Mouse (Mus musculus): ENCODE results near the gene Olfr1133. TPM values are rescaled to one million over a fixed set of nuclear protein-coding genes. Genes with fewer than 3 reads are reported as not detected.
"Not testable (repeated sequence)": the region's sequence is repeated elsewhere in the genome, so short reads cannot be mapped to it uniquely, and the experiment has no call there.

Gene Olfr1133
- not detected in 2 replicates for polyA plus RNA-seq (2015; fragmentation: Nextera tagmentation; extraction: Ambion mirVana)

DNA sequence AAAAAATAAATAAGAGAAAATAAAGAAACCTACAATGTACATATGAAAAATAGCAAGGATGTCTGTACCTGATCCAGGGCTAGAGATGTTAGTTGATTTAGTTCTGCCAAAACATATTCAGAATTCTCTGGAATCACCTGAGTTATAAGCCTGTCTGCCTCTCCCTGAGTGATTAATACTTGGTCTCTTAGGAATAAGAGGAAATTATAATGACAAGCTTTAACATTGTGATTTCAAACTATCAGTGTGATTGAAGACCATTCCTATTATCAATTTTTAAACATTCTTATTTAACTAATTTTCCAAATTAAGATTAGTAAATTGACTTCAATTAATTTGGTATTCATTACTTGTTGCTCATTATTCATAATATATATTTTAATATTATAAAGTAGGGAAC is at the start of gene Olfr1133:
Gene Olfr1133, minus strand, starts transcription at position 101 of the 400 bp plus-strand sequence.
- Histone ChIP-seq H3K27ac (replicated peaks) (no peak within 1 kb of the TSS), H3K4me3 (replicated peaks) (no peak within 1 kb of the TSS), H3K4me1 (replicated peaks) (no peaks in the 10 kb centered on the region), H3K36me3 (replicated peaks) (no peaks in the 10 kb centered on the region), H3K9ac (no peak within 1 kb of the TSS), H3K4me2 (no peak within 1 kb of the TSS), H3K9me3 (replicated peaks) (no peaks in the 10 kb centered on the region), H3K27me3 (no peaks in the 10 kb centered on the region)
- ATAC-seq (ENCODE audit: insufficient read depth): no peak

DNA sequence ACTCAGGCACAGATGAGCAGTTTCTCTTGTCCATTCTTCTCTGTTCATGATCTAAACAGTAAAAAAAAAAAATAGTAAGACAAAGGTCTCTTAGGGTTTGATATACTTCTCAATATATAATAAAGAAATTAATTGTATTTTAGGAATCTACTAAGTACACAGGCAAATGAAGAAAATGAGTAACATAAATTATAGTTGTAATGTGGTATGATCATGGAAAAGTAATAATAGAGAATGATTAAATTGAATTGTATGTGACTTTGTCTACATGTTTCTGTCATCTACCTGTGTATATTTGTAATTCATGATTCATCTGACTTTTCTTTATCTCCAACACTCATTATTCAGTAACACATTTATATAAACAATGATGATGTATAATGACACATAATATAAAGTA is 46.7 kb upstream of the Olfr1133 start, which contains the start of gene Olfr1136:
Gene Olfr1136, minus strand, starts transcription at position 101 of the 400 bp plus-strand sequence.
- Histone ChIP-seq H3K4me3 (replicated peaks) (no peak within 1 kb of the TSS), H3K36me3 (replicated peaks) (no peaks in the 10 kb centered on the region), H3K27me3 (no peaks in the 10 kb centered on the region), H3K9me3 (replicated peaks) (no peaks in the 10 kb centered on the region), H3K4me1 (replicated peaks) (no peaks in the 10 kb centered on the region), H3K27ac (replicated peaks) (no peak within 1 kb of the TSS), H3K9ac (no peak within 1 kb of the TSS), H3K4me2 (no peak within 1 kb of the TSS)
- ATAC-seq (ENCODE audit: insufficient read depth): no peak

DNA sequence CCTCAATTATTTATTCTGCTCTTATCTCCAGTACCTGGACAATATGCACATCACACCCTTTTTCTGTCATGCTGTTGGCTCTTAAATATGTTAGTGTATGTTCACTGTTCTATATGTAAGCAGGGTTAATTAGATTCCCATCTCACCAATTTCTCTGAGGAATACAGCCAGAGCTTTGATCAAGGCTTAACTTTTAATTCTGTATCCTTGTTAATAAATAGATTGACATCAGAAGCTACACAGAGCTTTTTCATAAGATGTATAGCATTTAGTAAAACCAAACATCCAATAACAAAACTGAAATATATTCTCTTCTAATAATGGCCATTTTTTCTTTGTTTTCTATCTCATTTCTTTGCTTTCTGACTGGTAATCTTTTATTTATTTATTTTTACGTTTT is 26.4 kb upstream of the Olfr1133 start, which contains the start of gene Olfr1135:
Gene Olfr1135, minus strand, starts transcription at position 101 of the 400 bp plus-strand sequence.
- H3K36me3 ChIP-seq (replicated peaks): no peaks in the 10 kb centered on the region
- no peak within 1 kb of the TSS for H3K4me3 ChIP-seq (replicated peaks)
- 16% methylated on average over 1 of the region's 1 CpGs for WGBS (ENCODE audit: insufficient replicate concordance)
- H3K9me3 ChIP-seq (replicated peaks): no peaks in the 10 kb centered on the region
- H3K27me3 ChIP-seq: no peaks in the 10 kb centered on the region
- H3K4me2 ChIP-seq: no peak within 1 kb of the TSS
- no peak within 1 kb of the TSS for H3K27ac ChIP-seq (replicated peaks)
- H3K9ac ChIP-seq: no peak within 1 kb of the TSS
- no peak for ATAC-seq (ENCODE audit: insufficient read depth)
- no peaks in the 10 kb centered on the region for H3K4me1 ChIP-seq (replicated peaks)

DNA sequence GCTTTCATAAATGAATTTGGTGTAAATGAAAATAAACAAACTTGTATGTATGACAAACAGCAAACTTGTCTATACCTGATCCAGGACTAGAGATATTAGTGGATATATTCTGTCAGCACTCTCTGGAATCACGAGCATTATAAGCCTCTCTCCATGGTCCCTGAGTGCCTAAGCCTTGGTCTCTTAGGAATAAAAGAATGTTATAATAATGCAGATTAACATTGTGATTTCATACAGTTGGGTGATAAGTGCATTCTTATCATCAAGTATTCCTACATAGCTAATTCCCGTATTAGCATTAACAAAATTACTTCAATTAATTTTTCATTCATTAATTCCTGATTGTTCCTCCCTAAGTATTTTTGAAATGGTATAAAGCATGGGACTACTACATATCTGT is 11.2 kb upstream of the Olfr1133 start, which contains the start of gene Olfr1134:
Gene Olfr1134, minus strand, starts transcription at position 101 of the 400 bp plus-strand sequence.
- H3K4me3 ChIP-seq (replicated peaks): no peak within 1 kb of the TSS
- 75% methylated on average over 2 of the region's 2 CpGs for WGBS (ENCODE audit: insufficient replicate concordance)
- no peaks in the 10 kb centered on the region for H3K27me3 ChIP-seq
- H3K9me3 ChIP-seq (replicated peaks): no peaks in the 10 kb centered on the region
- H3K27ac ChIP-seq (replicated peaks): no peak within 1 kb of the TSS
- no peaks in the 10 kb centered on the region for H3K4me1 ChIP-seq (replicated peaks)
- ATAC-seq (ENCODE audit: insufficient read depth): no peak
- no peak within 1 kb of the TSS for H3K9ac ChIP-seq
- H3K36me3 ChIP-seq (replicated peaks): no peaks in the 10 kb centered on the region
- no peak within 1 kb of the TSS for H3K4me2 ChIP-seq

DNA sequence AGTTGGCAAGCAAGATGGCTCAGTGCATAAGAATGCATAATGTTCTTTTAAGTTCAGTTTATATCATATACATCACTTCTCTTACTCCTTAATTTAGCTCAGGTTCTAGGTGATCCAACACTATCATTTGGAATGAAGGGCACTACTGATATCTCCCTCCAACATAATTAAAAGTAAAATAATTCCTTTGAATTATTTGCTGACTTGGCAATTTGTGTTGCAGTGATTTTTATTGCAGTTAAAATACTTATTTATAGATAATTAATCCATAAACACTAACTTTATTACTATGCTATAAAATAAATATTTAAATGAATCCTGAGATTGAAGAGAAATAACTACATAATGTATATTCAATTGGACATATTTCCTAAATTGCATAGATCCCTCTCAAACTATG is 4.7 kb downstream of the Olfr1133 start:
- no peak overlapping the region for H3K27ac ChIP-seq (replicated peaks)
- no peak overlapping the region for H3K4me3 ChIP-seq (replicated peaks)
- H3K4me2 ChIP-seq: no peak overlapping the region
- H3K4me1 ChIP-seq (replicated peaks): no peaks in the 10 kb centered on the region
- no peaks in the 10 kb centered on the region for H3K9me3 ChIP-seq (replicated peaks)
- no peaks in the 10 kb centered on the region for H3K36me3 ChIP-seq (replicated peaks)
- no peak for ATAC-seq (ENCODE audit: insufficient read depth)
- no peak overlapping the region for H3K9ac ChIP-seq
- no peaks in the 10 kb centered on the region for H3K27me3 ChIP-seq

DNA sequence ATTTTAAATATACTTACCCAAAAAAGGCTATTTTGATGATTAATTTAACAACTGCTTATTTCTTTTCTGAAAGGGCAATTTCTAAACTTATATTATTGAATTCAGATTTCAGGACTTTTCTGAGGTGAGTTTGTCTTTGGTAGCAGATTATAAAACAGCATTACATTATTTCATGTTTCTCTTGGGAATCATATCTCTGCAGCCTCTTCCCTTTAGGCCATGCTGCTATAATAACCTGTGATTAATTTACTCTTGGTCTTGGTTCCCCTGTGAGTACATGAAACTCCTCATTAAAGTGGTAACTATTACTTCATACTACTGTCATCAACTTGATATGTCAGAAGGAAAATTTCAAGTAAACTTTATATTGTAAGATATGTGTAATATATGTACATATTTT is 9.7 kb downstream of the Olfr1133 start, which contains the start of gene Olfr1132:
Gene Olfr1132, minus strand, starts transcription at position 101 of the 400 bp plus-strand sequence.
- H3K9ac ChIP-seq: no peak within 1 kb of the TSS
- H3K36me3 ChIP-seq (replicated peaks): no peaks in the 10 kb centered on the region
- H3K9me3 ChIP-seq (replicated peaks): no peaks in the 10 kb centered on the region
- H3K4me2 ChIP-seq: no peak within 1 kb of the TSS
- no peaks in the 10 kb centered on the region for H3K4me1 ChIP-seq (replicated peaks)
- no peak within 1 kb of the TSS for H3K27ac ChIP-seq (replicated peaks)
- no peaks in the 10 kb centered on the region for H3K27me3 ChIP-seq
- H3K4me3 ChIP-seq (replicated peaks): no peak within 1 kb of the TSS
- no peak for ATAC-seq (ENCODE audit: insufficient read depth)

DNA sequence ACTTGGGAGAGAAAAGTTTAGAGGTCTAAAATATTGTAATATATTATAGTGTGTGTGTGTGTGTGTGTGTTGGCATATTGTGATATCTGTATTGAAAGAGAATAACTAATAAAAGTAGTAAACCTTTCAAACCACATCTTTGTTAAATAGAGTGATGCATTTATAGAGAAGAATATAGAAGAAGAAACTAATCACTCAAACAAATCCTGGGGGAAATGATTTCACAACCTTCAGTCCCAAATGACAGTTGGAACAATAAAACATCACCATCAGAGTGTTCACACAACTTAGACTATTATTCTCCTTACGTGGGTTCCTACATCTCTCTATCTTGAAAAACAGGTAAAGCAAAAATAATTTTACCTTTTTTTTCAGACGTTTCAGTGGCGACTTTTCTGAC is 20.4 kb downstream of the Olfr1133 start, which contains the start of gene Olfr1131:
Gene Olfr1131, plus strand, starts transcription at position 301 of the 400 bp plus-strand sequence.
- no peak within 1 kb of the TSS for H3K4me3 ChIP-seq (replicated peaks)
- H3K27me3 ChIP-seq: no peaks in the 10 kb centered on the region
- no peaks in the 10 kb centered on the region for H3K9me3 ChIP-seq (replicated peaks)
- H3K9ac ChIP-seq: no peak within 1 kb of the TSS
- no peak within 1 kb of the TSS for H3K4me2 ChIP-seq
- H3K4me1 ChIP-seq (replicated peaks): no peaks in the 10 kb centered on the region
- no peaks in the 10 kb centered on the region for H3K36me3 ChIP-seq (replicated peaks)
- H3K27ac ChIP-seq (replicated peaks): no peak within 1 kb of the TSS
- 41% methylated on average over 3 of the region's 3 CpGs for WGBS (ENCODE audit: insufficient replicate concordance)
- no peak for ATAC-seq (ENCODE audit: insufficient read depth)

DNA sequence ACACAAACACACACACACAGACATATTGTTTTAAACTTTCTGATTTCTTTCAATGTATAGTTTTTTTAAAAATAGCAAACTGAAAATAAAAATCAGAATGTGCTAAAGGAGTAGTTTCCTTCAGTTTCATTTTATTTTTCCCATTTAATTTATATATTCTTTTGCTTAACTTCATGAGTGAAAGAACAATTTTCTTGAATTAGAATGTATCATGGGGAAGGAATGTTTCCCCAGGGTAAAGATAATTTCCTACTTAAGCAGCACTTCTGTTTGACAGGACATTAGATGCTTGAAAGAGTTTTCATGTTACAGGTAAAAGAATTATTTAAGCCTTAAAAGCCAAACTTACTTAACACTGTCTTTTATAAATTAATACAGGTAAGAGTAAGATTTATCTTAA is 41.3 kb downstream of the Olfr1133 start, which contains the start of gene Olfr1130:
Gene Olfr1130, plus strand, starts transcription at position 301 of the 400 bp plus-strand sequence.
- not testable (repeated sequence) for H3K27me3 ChIP-seq; H3K4me3 ChIP-seq (replicated peaks); H3K27ac ChIP-seq (replicated peaks); H3K4me1 ChIP-seq (replicated peaks); H3K4me2 ChIP-seq; H3K36me3 ChIP-seq (replicated peaks); H3K9me3 ChIP-seq (replicated peaks); ATAC-seq (ENCODE audit: insufficient read depth); H3K9ac ChIP-seq

Other genes starting within 250 kb of the Olfr1133 start
- gene Olfr1123, start 230.7 kb downstream of the Olfr1133 start, polyA plus RNA-seq (2015; fragmentation: Nextera tagmentation; extraction: Ambion mirVana): not detected in 2 replicates
- not detected in 2 replicates for gene Olfr1124, start 217.1 kb downstream of the Olfr1133 start, polyA plus RNA-seq (2015; fragmentation: Nextera tagmentation; extraction: Ambion mirVana)
- gene Olfr1126, start 193.4 kb downstream of the Olfr1133 start, polyA plus RNA-seq (2015; fragmentation: Nextera tagmentation; extraction: Ambion mirVana): not detected in 2 replicates
- gene Pramel7, start 150.3 kb downstream of the Olfr1133 start, polyA plus RNA-seq (2015; fragmentation: Nextera tagmentation; extraction: Ambion mirVana): not detected in 2 replicates
- gene Pramel6, start 140.8 kb downstream of the Olfr1133 start, polyA plus RNA-seq (2015; fragmentation: Nextera tagmentation; extraction: Ambion mirVana): not detected in 2 replicates
- gene Olfr153, start 115.6 kb downstream of the Olfr1133 start, polyA plus RNA-seq (2015; fragmentation: Nextera tagmentation; extraction: Ambion mirVana): not detected in 2 replicates
- not detected in 2 replicates for gene Olfr1128, start 101.8 kb downstream of the Olfr1133 start, polyA plus RNA-seq (2015; fragmentation: Nextera tagmentation; extraction: Ambion mirVana)
- not detected in 2 replicates for gene Olfr1129, start 73.5 kb downstream of the Olfr1133 start, polyA plus RNA-seq (2015; fragmentation: Nextera tagmentation; extraction: Ambion mirVana)
- not detected in 2 replicates for gene Olfr1130, start 41.2 kb downstream of the Olfr1133 start, polyA plus RNA-seq (2015; fragmentation: Nextera tagmentation; extraction: Ambion mirVana)
- not detected in 2 replicates for gene Olfr1131, start 20.3 kb downstream of the Olfr1133 start, polyA plus RNA-seq (2015; fragmentation: Nextera tagmentation; extraction: Ambion mirVana)
- not detected in 2 replicates for gene Olfr1132, start 9.8 kb downstream of the Olfr1133 start, polyA plus RNA-seq (2015; fragmentation: Nextera tagmentation; extraction: Ambion mirVana)
- not detected in 2 replicates for gene Olfr1134, start 11.1 kb upstream of the Olfr1133 start, polyA plus RNA-seq (2015; fragmentation: Nextera tagmentation; extraction: Ambion mirVana)
- gene Olfr1135, start 26.3 kb upstream of the Olfr1133 start, polyA plus RNA-seq (2015; fragmentation: Nextera tagmentation; extraction: Ambion mirVana): not detected in 2 replicates
- not detected in 2 replicates for gene Olfr1136, start 46.6 kb upstream of the Olfr1133 start, polyA plus RNA-seq (2015; fragmentation: Nextera tagmentation; extraction: Ambion mirVana)
- gene Olfr1137, start 65.8 kb upstream of the Olfr1133 start, polyA plus RNA-seq (2015; fragmentation: Nextera tagmentation; extraction: Ambion mirVana): not detected in 2 replicates
- gene Olfr1138, start 92.6 kb upstream of the Olfr1133 start, polyA plus RNA-seq (2015; fragmentation: Nextera tagmentation; extraction: Ambion mirVana): not detected in 2 replicates
- gene Olfr1140, start 96.4 kb upstream of the Olfr1133 start, polyA plus RNA-seq (2015; fragmentation: Nextera tagmentation; extraction: Ambion mirVana): not detected in 2 replicates
- not detected in 2 replicates for gene Olfr1141, start 106.6 kb upstream of the Olfr1133 start, polyA plus RNA-seq (2015; fragmentation: Nextera tagmentation; extraction: Ambion mirVana)
- not detected in 2 replicates for gene Olfr152, start 132.1 kb upstream of the Olfr1133 start, polyA plus RNA-seq (2015; fragmentation: Nextera tagmentation; extraction: Ambion mirVana)
- not detected in 2 replicates for gene Olfr1143, start 153.2 kb upstream of the Olfr1133 start, polyA plus RNA-seq (2015; fragmentation: Nextera tagmentation; extraction: Ambion mirVana)
- not detected in 2 replicates for gene Olfr1145, start 162.4 kb upstream of the Olfr1133 start, polyA plus RNA-seq (2015; fragmentation: Nextera tagmentation; extraction: Ambion mirVana)
- gene Olfr1148, start 183.2 kb upstream of the Olfr1133 start, polyA plus RNA-seq (2015; fragmentation: Nextera tagmentation; extraction: Ambion mirVana): not detected in 2 replicates
- not detected in 2 replicates for gene Olfr1150-ps1, start 196.6 kb upstream of the Olfr1133 start, polyA plus RNA-seq (2015; fragmentation: Nextera tagmentation; extraction: Ambion mirVana)
- gene Olfr1151, start 208.5 kb upstream of the Olfr1133 start, polyA plus RNA-seq (2015; fragmentation: Nextera tagmentation; extraction: Ambion mirVana): not detected in 2 replicates
- gene Olfr1152, start 219.1 kb upstream of the Olfr1133 start, polyA plus RNA-seq (2015; fragmentation: Nextera tagmentation; extraction: Ambion mirVana): not detected in 2 replicates
- gene Olfr1153, start 247.6 kb upstream of the Olfr1133 start, polyA plus RNA-seq (2015; fragmentation: Nextera tagmentation; extraction: Ambion mirVana): not detected in 2 replicates

Measured in liver, embryonic 15.5 days (tissue).